Mouse (Mus musculus): ENCODE measurements around the gene Gm128. TPM values are rescaled to one million over a fixed set of nuclear protein-coding genes. Genes with fewer than 3 reads are reported as not detected.

Gene Gm128
- polyA plus RNA-seq, 1 experiment from 2014 or later, result 0.49 TPM

DNA sequence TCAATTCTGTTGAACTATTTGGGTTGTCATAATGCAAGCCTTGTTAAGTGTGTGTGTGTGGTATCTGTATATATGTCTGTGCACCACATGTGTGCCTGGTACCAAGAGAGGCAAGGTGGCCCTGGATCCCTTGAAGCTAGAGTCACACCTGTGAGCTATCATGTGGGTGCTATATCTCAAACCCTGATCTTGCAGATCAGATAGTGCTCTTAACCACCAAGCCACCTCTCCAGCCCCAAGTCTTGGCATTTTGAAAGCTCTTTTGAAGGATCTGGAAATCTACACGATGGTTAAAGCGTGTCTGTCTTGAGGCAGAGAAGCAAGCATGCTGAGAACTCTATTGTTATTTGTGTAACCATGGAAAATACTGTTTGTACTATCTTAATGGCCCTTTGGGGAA, 30.8 kb downstream of the Gm128 start:
- Histone ChIP-seq H3K27ac (no peak overlapping the region), H3K9ac (no peak overlapping the region), H3K4me2 (replicated peaks) (no peak overlapping the region), H3K36me3 (peaks cover 36% of the 10 kb centered on the region), H3K9me3 (no peaks in the 10 kb centered on the region), H3K4me3 (no peak overlapping the region), H3K4me1 (no peaks in the 10 kb centered on the region), H3K27me3 (no peaks in the 10 kb centered on the region)
- 79% methylated on average over 2 of the region's 2 CpGs for WGBS
- no peak for ATAC-seq (ENCODE audit: insufficient number of reproducible peaks, insufficient read depth, low FRiP score, low TSS enrichment)

GRCm38 (mm10) chr3:95208286-95208685, 33.1 kb downstream of the Gm128 start:
- Histone ChIP-seq H3K9me3 (no peaks in the 10 kb centered on the region), H3K4me3 (no peak overlapping the region), H3K36me3 (peaks cover 43% of the 10 kb centered on the region), H3K9ac (no peak overlapping the region), H3K4me1 (no peaks in the 10 kb centered on the region), H3K27ac (no peak overlapping the region), H3K4me2 (replicated peaks) (no peak overlapping the region), H3K27me3 (no peaks in the 10 kb centered on the region)
- WGBS, result 90% methylated on average over 4 of the region's 4 CpGs
- no peak for ATAC-seq (ENCODE audit: insufficient number of reproducible peaks, insufficient read depth, low FRiP score, low TSS enrichment)

- no peaks in the 10 kb centered on the region for H3K9me3 ChIP-seq
- H3K36me3 ChIP-seq, result peaks cover 66% of the 10 kb centered on the region
- ATAC-seq (ENCODE audit: insufficient number of reproducible peaks, insufficient read depth, low FRiP score, low TSS enrichment), result no peak
- no peak overlapping the region for H3K27ac ChIP-seq
- no peaks in the 10 kb centered on the region for H3K4me1 ChIP-seq
- no peak overlapping the region for H3K9ac ChIP-seq
- H3K4me3 ChIP-seq, result no peak overlapping the region
- no peak overlapping the region for H3K4me2 ChIP-seq (replicated peaks)
- H3K27me3 ChIP-seq, result no peaks in the 10 kb centered on the region
- WGBS, result 91% methylated on average over 6 of the region's 6 CpGs
These were observed 37.5 kb downstream of the Gm128 start for GRCm38 (mm10) chr3:95203880-95204279.

- Histone ChIP-seq H3K9me3 (no peaks in the 10 kb centered on the region), H3K27me3 (no peaks in the 10 kb centered on the region), H3K27ac (no peak overlapping the region), H3K4me3 (no peak overlapping the region), H3K4me2 (replicated peaks) (no peak overlapping the region), H3K9ac (no peak overlapping the region), H3K36me3 (peaks cover 73% of the 10 kb centered on the region), H3K4me1 (no peaks in the 10 kb centered on the region)
- ATAC-seq (ENCODE audit: insufficient number of reproducible peaks, insufficient read depth, low FRiP score, low TSS enrichment), result no peak
- 49% methylated on average over 2 of the region's 2 CpGs for WGBS
These were observed 40.8 kb downstream of the Gm128 start for GRCm38 (mm10) chr3:95200562-95200961.

GRCm38 (mm10) chr3:95200132-95200531, 41.3 kb downstream of the Gm128 start:
- ATAC-seq (ENCODE audit: insufficient number of reproducible peaks, insufficient read depth, low FRiP score, low TSS enrichment), result no peak
- Histone ChIP-seq H3K4me1 (no peaks in the 10 kb centered on the region), H3K9ac (no peak overlapping the region), H3K27ac (no peak overlapping the region), H3K4me3 (no peak overlapping the region), H3K36me3 (peaks cover 73% of the 10 kb centered on the region), H3K27me3 (no peaks in the 10 kb centered on the region), H3K9me3 (no peaks in the 10 kb centered on the region), H3K4me2 (replicated peaks) (no peak overlapping the region)
- 83% methylated on average over 7 of the region's 7 CpGs for WGBS

- Histone ChIP-seq H3K27me3 (no peaks in the 10 kb centered on the region), H3K9me3 (no peaks in the 10 kb centered on the region), H3K27ac (no peak overlapping the region), H3K4me2 (replicated peaks) (no peak overlapping the region), H3K4me1 (no peaks in the 10 kb centered on the region), H3K36me3 (peaks cover 72% of the 10 kb centered on the region), H3K9ac (no peak overlapping the region), H3K4me3 (no peak overlapping the region)
- no peak for ATAC-seq (ENCODE audit: insufficient number of reproducible peaks, insufficient read depth, low FRiP score, low TSS enrichment)
- 67% methylated on average over 1 of the region's 1 CpGs for WGBS
These were observed 42.3 kb downstream of the Gm128 start for GRCm38 (mm10) chr3:95199101-95199500.

GRCm38 (mm10) chr3:95195772-95196171, 45.6 kb downstream of the Gm128 start:
- H3K4me1 ChIP-seq, result no peaks in the 10 kb centered on the region
- H3K9me3 ChIP-seq, result no peaks in the 10 kb centered on the region
- no peak overlapping the region for H3K27ac ChIP-seq
- H3K4me3 ChIP-seq, result no peak overlapping the region
- no peak for ATAC-seq (ENCODE audit: insufficient number of reproducible peaks, insufficient read depth, low FRiP score, low TSS enrichment)
- H3K9ac ChIP-seq, result no peak overlapping the region
- no peak overlapping the region for H3K4me2 ChIP-seq (replicated peaks)
- no peaks in the 10 kb centered on the region for H3K27me3 ChIP-seq
- H3K36me3 ChIP-seq, result peaks cover 70% of the 10 kb centered on the region
- WGBS, result 81% methylated on average over 2 of the region's 2 CpGs

- WGBS, result 89% methylated on average over 6 of the region's 6 CpGs
- H3K36me3 ChIP-seq, result peaks cover 70% of the 10 kb centered on the region
These were observed 46.7 kb downstream of the Gm128 start for GRCm38 (mm10) chr3:95194721-95195135.

More at GRCm38 (mm10) chr3:95194721-95195135, 46.7 kb downstream of the Gm128 start:
- ATAC-seq (ENCODE audit: insufficient number of reproducible peaks, insufficient read depth, low FRiP score, low TSS enrichment), result no peak
- Histone ChIP-seq H3K27ac (no peak overlapping the region), H3K4me3 (no peak overlapping the region), H3K4me1 (no peaks in the 10 kb centered on the region), H3K27me3 (no peaks in the 10 kb centered on the region), H3K4me2 (replicated peaks) (no peak overlapping the region), H3K9ac (no peak overlapping the region), H3K9me3 (no peaks in the 10 kb centered on the region)

Other genes starting within 250 kb of the Gm128 start
- 28.7 and 31.3 TPM in 2 replicates for gene Zfp687, start 226.2 kb downstream of the Gm128 start, polyA plus RNA-seq (2016; fragmentation: Nextera tagmentation; extraction: Ambion mirVana)
- gene Psmd4, start 199.0 kb downstream of the Gm128 start, polyA plus RNA-seq (2016; fragmentation: Nextera tagmentation; extraction: Ambion mirVana), result 295 TPM in 2 replicates
- 24.4 and 24.9 TPM in 2 replicates for gene Pip5k1a, start 134.7 kb downstream of the Gm128 start, polyA plus RNA-seq (2016; fragmentation: Nextera tagmentation; extraction: Ambion mirVana)
- gene Vps72, start 130.6 kb downstream of the Gm128 start, polyA plus RNA-seq (2016; fragmentation: Nextera tagmentation; extraction: Ambion mirVana), result 221 and 227 TPM in 2 replicates
- 0.57 and 1.0 TPM in 2 replicates for gene Tmod4, start 117.1 kb downstream of the Gm128 start, polyA plus RNA-seq (2016; fragmentation: Nextera tagmentation; extraction: Ambion mirVana)
- gene Scnm1, start 107.6 kb downstream of the Gm128 start, polyA plus RNA-seq (2016; fragmentation: Nextera tagmentation; extraction: Ambion mirVana), result 73.4 and 75.0 TPM in 2 replicates
- 18.2 and 19.4 TPM in 2 replicates for gene Lysmd1, start 107.5 kb downstream of the Gm128 start, polyA plus RNA-seq (2016; fragmentation: Nextera tagmentation; extraction: Ambion mirVana)
- 2.0 and 2.3 TPM in 2 replicates for gene Tnfaip8l2, start 99.2 kb downstream of the Gm128 start, polyA plus RNA-seq (2016; fragmentation: Nextera tagmentation; extraction: Ambion mirVana)
- 24.2 and 26.4 TPM in 2 replicates for gene Sema6c, start 81.1 kb downstream of the Gm128 start, polyA plus RNA-seq (2016; fragmentation: Nextera tagmentation; extraction: Ambion mirVana)
- gene Gabpb2, start 23.7 kb downstream of the Gm128 start, polyA plus RNA-seq (2016; fragmentation: Nextera tagmentation; extraction: Ambion mirVana), result 14.7 and 15.3 TPM in 2 replicates
- gene Cdc42se1, start 12.9 kb downstream of the Gm128 start, polyA plus RNA-seq (2016; fragmentation: Nextera tagmentation; extraction: Ambion mirVana), result 82.3 and 86.8 TPM in 2 replicates
- 24.9 and 32.9 TPM in 2 replicates for gene Mllt11, start 9.4 kb downstream of the Gm128 start, polyA plus RNA-seq (2016; fragmentation: Nextera tagmentation; extraction: Ambion mirVana)
- 1.8 and 2.5 TPM in 2 replicates for gene Bnipl, start 9.6 kb upstream of the Gm128 start, polyA plus RNA-seq (2016; fragmentation: Nextera tagmentation; extraction: Ambion mirVana)
- gene Mindy1, start 39.7 kb upstream of the Gm128 start, polyA plus RNA-seq (2016; fragmentation: Nextera tagmentation; extraction: Ambion mirVana), result 43.3 TPM in 2 replicates
- 25.7 and 26.4 TPM in 2 replicates for gene Prune1, start 40.5 kb upstream of the Gm128 start, polyA plus RNA-seq (2016; fragmentation: Nextera tagmentation; extraction: Ambion mirVana)
- gene Anxa9, start 65.6 kb upstream of the Gm128 start, polyA plus RNA-seq (2016; fragmentation: Nextera tagmentation; extraction: Ambion mirVana), result 1.3 and 1.6 TPM in 2 replicates
- gene Cers2, start 73.2 kb upstream of the Gm128 start, polyA plus RNA-seq (2016; fragmentation: Nextera tagmentation; extraction: Ambion mirVana), result 155 and 156 TPM in 2 replicates
- gene Setdb1, start 115.6 kb upstream of the Gm128 start, polyA plus RNA-seq (2016; fragmentation: Nextera tagmentation; extraction: Ambion mirVana), result 61.8 and 63.6 TPM in 2 replicates
- not detected in 2 replicates for gene 4930558C23Rik, start 161.2 kb upstream of the Gm128 start, polyA plus RNA-seq (2016; fragmentation: Nextera tagmentation; extraction: Ambion mirVana)
- 51.5 and 53.6 TPM in 2 replicates for gene Arnt, start 192.8 kb upstream of the Gm128 start, polyA plus RNA-seq (2016; fragmentation: Nextera tagmentation; extraction: Ambion mirVana)

All from embryonic facial prominence, embryonic 12.5 days (tissue).